Mouse (Mus musculus) stomach, postnatal 0 days (tissue): ENCODE measurements around the gene Zfp335.

Source experiments
- CTCF ChIP-seq: IDR thresholded peaks from 2 replicates; pipeline ENCODE4 v1.5.1; 2016; ENCODE audit warnings: antibody characterized with exemption, low read depth, mild to moderate bottlenecking, moderate library complexity
- EP300 ChIP-seq: optimal IDR thresholded peaks from 2 replicates; pipeline ENCODE3; 2016; ENCODE audit warnings: antibody characterized with exemption

- no peak for TF ChIP-seq CTCF
- TF ChIP-seq EP300, result no peak
These were observed 1.3 kb upstream of the Zfp335 start for GRCm38 (mm10) chr2:164912749-164913427.
